Mouse (Mus musculus) cerebellum, postnatal 36 days (tissue): ENCODE results near the gene Tmf1.

Experiments
- DNase-seq, 2 experiments: peaks; one replicate each; pipeline ENCODE4 v3.0.0; 2021 to 2022; ENCODE audit warnings: mixed read lengths in 2 of 2

Tmf1 gene

DNA sequence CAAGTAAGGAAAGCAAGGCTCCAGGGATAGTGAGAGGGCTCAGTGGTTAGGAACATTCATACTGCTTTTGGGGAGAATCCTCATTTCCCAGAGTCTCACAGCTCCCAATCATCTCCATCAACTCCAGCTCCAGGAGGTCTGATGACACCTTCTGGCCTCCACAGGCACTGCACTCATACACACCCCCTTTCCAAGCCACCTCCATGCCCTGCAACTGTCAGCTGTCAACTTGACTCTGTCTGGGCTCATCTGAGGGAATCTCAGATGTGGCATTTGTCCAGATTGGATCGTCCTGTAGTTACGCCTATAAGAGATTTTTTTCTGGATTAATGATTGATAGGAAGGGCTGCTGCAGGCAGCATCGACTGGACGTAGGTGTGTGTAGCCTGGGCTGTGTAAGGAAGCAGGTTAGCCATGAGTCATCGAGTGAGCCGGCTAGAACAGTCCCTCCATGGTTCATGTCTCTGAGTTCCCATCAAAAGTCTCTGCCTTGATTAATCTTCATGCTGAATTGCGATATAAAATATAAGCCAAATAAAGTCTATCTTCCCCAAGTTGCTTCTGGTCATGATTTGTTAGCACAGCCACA is 74.6 kb downstream of the Tmf1 start:
- no peak for DNase-seq
